Mouse (Mus musculus) retina, postnatal 7 days (tissue): ENCODE measurements at regions not wholly inside any gene's neighbourhood (a gene's known extent, or its start where the extent isn't known, plus 50 kb on each side); places are given as distances from the start of the nearest gene placed in this dataset.
"Not testable (repeated sequence)": the region's sequence is repeated elsewhere in the genome, so short reads cannot be mapped to it uniquely, and the experiment has no call there.

Experiments
- DNase-seq: peaks from one replicate; pipeline ENCODE4 v3.0.0-alpha.2; 2012; ENCODE audit warnings: low read depth, low spot score

GRCm38 (mm10) chr10:11801372-11802230 lies 458.4 kb downstream of the Epm2a start:
- DNase-seq: not testable (repeated sequence)

DNA sequence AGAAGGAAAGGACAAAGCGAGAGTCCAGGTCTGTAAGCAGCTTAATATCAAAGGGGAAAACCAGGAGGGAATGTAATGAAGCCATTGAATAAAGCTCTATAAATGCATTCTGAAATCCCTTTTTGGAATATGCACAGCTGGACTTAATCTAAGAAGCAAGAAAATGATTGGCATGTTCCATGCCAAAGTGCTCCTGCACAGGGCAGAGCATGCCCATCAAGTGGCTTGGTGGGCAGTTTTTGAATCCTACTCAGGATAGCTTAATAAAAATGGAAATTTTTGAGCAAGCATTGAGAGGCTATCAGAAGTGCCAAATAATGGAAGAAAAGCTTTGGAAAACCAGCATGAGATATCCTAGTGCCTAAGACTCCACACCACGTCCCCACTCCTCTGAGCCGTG lies 466.1 kb downstream of the Epm2a start:
- DNase-seq: no peak

GRCm38 (mm10) chr10:11822418-11822959 lies 479.3 kb downstream of the Epm2a start:
- DNase-seq: no peak

GRCm38 (mm10) chr10:11841094-11841493 lies 497.9 kb downstream of the Epm2a start:
- no peak for DNase-seq

DNA sequence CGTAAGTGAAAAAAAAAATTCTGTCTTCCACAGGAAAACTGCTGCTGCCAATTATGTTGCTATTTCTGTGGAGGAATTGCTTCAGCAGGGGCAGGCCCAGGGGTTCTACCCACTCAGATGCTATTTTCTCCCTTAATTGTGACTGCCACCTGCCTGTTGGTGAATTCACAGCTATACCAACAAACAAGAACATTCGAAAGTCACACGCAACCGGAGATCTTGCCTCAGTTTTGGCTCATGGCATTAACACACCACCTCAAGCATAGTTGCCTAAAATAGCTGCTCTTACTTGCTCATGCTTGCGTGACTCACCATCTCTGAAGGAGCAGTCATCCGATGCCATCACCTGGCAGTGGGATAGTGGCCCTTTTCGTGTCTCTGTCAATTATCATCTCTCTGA lies 498.3 kb downstream of the Epm2a start:
- DNase-seq: no peak

DNA sequence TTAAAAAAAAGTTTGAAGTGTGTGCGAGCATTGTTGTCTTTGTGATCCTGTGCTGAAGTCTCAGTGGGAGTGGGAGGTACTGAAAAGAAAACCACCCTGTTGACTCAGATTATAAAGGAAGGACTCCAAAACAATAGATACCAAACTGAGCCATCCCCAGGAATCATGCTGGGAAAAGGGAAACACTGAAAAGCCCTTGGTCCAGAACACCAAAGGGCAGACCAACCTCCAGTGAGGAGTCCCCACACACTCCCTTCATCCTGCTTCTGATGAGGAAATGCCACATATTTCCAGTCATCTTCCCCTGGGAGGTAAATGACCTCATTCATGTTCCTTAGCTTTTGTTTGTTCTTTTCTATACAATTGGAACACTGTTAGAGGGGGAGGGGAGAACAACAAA lies 502.9 kb downstream of the Epm2a start:
- no peak for DNase-seq

DNA sequence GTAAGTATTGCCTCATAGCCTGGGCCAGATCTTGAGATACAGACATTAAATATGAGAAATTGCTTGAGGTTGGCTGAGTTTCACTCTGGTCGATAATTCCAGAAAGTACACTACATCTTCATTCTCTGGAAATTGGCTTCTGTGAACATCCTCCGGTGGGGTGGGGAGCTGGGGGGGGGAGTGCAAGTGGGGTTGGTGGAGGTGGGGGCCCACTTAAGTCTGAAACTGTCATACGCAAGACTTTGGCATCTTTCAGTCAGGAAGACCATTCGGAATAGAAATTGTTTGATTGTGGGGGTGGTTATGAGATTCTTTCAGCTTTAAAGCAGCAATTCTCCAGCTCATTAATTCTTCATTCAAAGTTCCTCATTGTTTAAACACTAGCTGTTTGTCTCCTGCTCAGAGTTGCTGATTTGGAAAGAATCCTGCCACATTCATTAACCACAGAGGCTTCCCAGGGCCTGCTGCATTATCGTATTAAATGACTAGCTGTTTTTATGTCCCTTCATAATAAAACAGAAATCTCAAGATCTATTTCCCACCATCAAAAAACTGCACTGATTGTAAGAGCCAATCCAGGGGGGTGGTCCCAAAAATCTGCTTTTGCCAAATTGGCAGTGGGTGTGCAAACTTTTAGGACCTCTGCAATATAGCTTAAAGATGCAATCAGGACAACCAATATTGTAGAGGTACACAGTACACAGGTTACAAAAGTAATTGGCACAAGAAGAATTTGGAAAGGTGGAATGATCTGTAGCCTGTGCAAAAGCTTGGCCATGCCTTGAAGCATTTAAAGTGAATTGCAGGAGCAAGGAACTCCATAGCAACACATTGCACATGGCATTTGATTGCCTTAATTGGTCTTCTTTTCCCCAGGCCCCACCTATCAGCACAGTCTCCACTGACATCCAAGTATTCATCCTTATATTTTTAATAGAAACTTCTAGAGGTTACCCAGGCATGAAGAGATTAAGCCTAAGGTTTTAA lies 532.2 kb downstream of the Epm2a start:
- DNase-seq: no peak

- DNase-seq: no peak
Observed at GRCm38 (mm10) chr10:11886237-11886636, 543.0 kb downstream of the Epm2a start.

DNA sequence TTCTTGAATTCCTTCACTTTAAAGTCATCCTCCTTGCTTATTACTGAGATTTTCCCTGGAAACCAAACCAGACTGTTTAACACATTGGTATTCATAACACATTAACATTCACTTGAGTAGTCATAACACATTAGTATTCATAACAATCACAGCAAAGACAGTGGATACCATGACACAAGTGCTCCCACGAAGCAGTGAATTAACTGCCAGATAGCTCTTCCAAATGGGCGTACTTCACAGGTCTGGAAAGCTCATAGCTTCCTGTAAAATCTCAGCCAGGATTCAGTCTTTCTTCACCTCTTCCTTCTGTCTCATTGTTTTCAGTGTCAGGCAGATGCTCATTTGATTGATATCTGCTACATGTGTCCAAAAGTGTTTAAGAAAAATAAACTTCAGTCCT lies 545.7 kb downstream of the Epm2a start:
- DNase-seq: no peak

DNA sequence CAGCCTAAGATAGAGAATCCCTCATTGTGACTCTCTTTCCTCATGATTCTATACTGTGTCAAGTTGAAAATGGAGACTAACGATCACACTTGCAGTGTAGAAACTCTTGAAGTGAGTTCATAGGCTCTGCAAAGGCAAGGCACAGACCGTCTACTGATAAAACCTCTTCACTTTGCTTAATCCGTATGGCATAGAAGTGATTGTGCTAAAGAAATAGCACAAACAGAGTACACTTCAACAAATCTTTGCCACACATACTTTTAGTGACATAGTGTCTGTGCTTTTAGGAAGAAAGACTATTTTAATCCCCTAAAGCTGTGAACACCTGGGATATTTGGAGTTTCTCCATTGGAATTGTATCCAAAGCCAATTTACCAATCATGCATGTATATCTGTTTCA lies 578.9 kb downstream of the Epm2a start:
- no peak for DNase-seq

DNA sequence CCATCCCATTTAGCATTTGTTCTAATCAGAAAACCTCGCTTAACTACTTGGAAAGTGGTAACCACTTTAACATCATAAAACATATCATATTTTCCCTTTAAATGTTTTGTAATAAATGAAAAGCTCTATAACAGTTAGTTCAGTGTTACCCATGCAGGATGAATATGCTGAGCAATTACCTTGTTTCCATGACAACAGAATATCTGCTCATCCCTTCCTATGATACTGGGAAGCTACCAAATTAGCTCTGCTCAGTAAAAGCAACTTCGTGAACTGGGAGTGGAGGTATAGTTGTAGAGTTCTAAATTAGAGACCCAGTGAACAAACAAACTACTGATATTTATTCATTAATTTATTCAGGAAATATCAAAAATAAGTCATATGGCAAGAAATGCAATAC lies 595.0 kb downstream of the Epm2a start:
- DNase-seq: no peak

GRCm38 (mm10) chr10:11942772-11943171 lies 599.6 kb downstream of the Epm2a start:
- no peak for DNase-seq

DNA sequence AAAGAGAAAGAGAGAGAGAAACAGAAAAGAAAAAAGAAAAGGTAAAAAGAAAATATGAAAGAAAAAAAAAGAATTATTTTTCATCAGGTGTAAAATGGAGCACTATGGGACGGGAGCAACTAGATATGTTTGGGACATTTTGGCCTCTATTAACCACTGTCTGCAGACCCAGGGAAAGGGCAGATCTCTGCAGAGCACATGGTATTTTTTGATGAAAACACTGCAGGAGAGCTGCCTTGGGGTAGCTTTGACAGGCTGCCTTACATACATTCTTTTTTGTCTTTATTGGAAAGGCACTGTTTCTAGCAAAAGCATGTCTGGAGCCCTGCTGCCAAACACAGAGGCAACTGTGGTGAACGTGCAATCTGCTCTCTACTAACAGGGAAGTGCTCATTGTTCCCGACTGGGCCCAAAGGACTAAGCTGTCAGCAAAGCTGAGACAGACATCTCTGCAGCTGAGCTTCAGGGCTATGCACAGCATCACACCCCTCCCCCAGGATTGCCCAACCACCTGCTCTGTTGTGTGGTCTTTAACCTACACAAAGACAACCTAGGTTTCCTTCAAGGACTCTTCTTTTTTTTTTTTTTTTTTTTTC lies 617.2 kb downstream of the Epm2a start:
- no peak for DNase-seq

DNA sequence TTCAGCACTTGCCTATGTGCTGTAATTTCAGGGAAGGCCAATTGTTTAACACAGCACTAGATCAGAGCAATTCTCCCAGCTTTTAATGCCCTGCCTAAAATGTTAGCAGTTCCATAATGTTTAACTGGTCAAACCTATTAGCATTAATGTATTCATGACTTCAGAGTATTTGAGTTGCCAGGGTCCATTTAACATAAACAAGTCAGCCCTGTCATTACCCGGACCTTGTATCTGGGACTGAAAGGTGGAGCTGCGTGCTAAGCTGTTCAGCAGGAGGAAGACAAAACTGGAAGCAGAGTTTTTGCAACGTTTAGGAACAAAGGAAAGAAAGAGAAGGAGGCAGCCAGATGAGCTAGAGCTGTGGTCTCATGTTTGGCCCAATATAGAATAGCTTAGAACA lies 661.8 kb downstream of the Epm2a start:
- DNase-seq: no peak

GRCm38 (mm10) chr10:12005889-12006288 lies 662.7 kb downstream of the Epm2a start:
- no peak for DNase-seq

- DNase-seq: no peak
Observed at GRCm38 (mm10) chr10:12017286-12017685, 674.1 kb downstream of the Epm2a start.

- DNase-seq: no peak
Observed at GRCm38 (mm10) chr10:12018281-12018680, 675.1 kb downstream of the Epm2a start.

DNA sequence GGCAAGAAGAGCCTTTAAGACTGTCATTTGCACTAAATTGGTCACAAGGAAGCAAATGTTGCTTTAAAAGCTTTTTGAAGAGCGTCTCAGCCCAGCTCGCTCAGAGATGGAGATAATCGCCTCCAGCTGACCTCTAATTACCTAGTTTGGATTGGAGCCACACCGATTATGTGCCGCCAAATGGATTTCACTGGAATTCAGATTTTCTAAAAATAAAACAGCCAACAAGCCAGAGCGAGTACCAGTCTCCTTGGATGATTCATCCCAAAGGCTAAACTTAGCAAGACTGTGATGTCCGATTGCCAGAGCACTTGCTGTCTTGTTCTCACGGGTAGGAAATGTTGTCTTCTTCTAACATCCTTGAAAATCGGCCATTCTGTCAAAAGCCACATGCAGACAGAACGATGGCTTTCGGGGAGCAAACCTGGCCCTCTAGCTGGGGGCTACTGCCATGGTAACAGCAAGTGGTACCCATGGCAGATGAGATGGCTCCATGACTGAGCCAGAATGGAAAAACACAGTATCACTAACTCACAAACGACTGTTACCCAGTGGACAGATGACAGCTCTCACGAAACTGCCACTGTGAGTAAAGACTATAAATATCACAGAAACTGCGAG lies 676.1 kb downstream of the Epm2a start:
- no peak for DNase-seq

GRCm38 (mm10) chr10:12020576-12020975 lies 677.4 kb downstream of the Epm2a start:
- DNase-seq: no peak

GRCm38 (mm10) chr10:12035159-12035558 lies 692.0 kb downstream of the Epm2a start:
- DNase-seq: no peak

- DNase-seq: no peak
Observed at GRCm38 (mm10) chr10:12045937-12046336, 702.7 kb downstream of the Epm2a start.
